Mouse (Mus musculus) neural tube, embryonic 15.5 days (tissue): ENCODE results near the gene Dock8. TPM values are rescaled to one million over a fixed set of nuclear protein-coding genes. Genes with fewer than 3 reads are reported as not detected.

Experiments used
- ATAC-seq: fragments of 200-750 bp; cut with Nextera tagmentation; 2 replicates; pipeline ENCODE4 v1.8.0; 2017; ENCODE audit warnings: mild to moderate bottlenecking, moderate TSS enrichment, moderate library complexity; ENCODE audit not compliant: low FRiP score
- H3K27ac ChIP-seq: fragments of 300-500 bp; sonication (generic); replicated peaks from 2 replicates; pipeline ENCODE4 v1.5.1; 2015; ENCODE audit warnings: mild to moderate bottlenecking, inconsistent platforms
- H3K27me3 ChIP-seq: fragments of 300-500 bp; sonication (generic); replicated peaks from 2 replicates; pipeline ENCODE4 v1.6.1; 2015; ENCODE audit warnings: inconsistent platforms
- H3K36me3 ChIP-seq: fragments of 300-500 bp; sonication (generic); 2 replicates; pipeline ENCODE4 v1.6.1; 2015; ENCODE audit warnings: inconsistent platforms
- H3K4me1 ChIP-seq: fragments of 300-500 bp; sonication (generic); 2 replicates; pipeline ENCODE4 v1.6.1; 2015; ENCODE audit warnings: inconsistent platforms
- H3K4me2 ChIP-seq: fragments of 300-500 bp; sonication (generic); 2 replicates; pipeline ENCODE4 v1.6.1; 2015; ENCODE audit warnings: inconsistent platforms, mild to moderate bottlenecking, moderate library complexity
- H3K4me3 ChIP-seq: fragments of 300-500 bp; sonication (generic); replicated peaks from 2 replicates; pipeline ENCODE4 v1.5.1; 2015; ENCODE audit warnings: mild to moderate bottlenecking, inconsistent platforms
- H3K9ac ChIP-seq: fragments of 300-500 bp; sonication (generic); replicated peaks from 2 replicates; pipeline ENCODE4 v1.6.1; 2015; ENCODE audit warnings: mild to moderate bottlenecking, inconsistent platforms
- H3K9me3 ChIP-seq: fragments of 300-500 bp; sonication (generic); replicated peaks from 2 replicates; pipeline ENCODE4 v1.6.1; 2016; ENCODE audit warnings: inconsistent platforms
- WGBS: fragments of 180-500 bp; shearing (Covaris S2); methylation state at CpG from one replicate; pipeline ENCODE4 v1.1.7; 2015; ENCODE audit warnings: mixed read lengths; 5-methylcytosine and 5-hydroxymethylcytosine counted together
- polyA plus RNA-seq: library from polyadenylated mRNA; unstranded; fragments of >200 nt; fragmentation: Nextera tagmentation; extraction: Ambion mirVana; gene quantifications from 2 replicates; pipeline ENCODE4 v1.2.1, GENCODE M21; 2015

Dock8 gene
- polyA plus RNA-seq, 1 experiment from 2014 or later = 1.2 TPM

- Histone ChIP-seq H3K36me3 (no peaks in the 10 kb centered on the region), H3K27me3 (no peaks in the 10 kb centered on the region), H3K9ac (no peak overlapping the region), H3K27ac (no peak overlapping the region), H3K4me1 (no peaks in the 10 kb centered on the region), H3K4me2 (no peak overlapping the region), H3K4me3 (no peak overlapping the region), H3K9me3 (no peaks in the 10 kb centered on the region)
- 71% methylated on average over 9 of the region's 9 CpGs for WGBS
- ATAC-seq = no peak
Observed at GRCm38 (mm10) chr19:25166412-25166811, 167.1 kb downstream of the Dock8 start.

GRCm38 (mm10) chr19:25171395-25171794 lies 172.1 kb downstream of the Dock8 start:
- Histone ChIP-seq H3K4me1 (no peaks in the 10 kb centered on the region), H3K9ac (no peak overlapping the region), H3K36me3 (no peaks in the 10 kb centered on the region), H3K4me2 (no peak overlapping the region), H3K27me3 (no peaks in the 10 kb centered on the region), H3K27ac (no peak overlapping the region), H3K4me3 (no peak overlapping the region), H3K9me3 (no peaks in the 10 kb centered on the region)
- ATAC-seq = no peak
- 65% methylated on average over 10 of the region's 10 CpGs for WGBS

- H3K4me2 ChIP-seq = no peak overlapping the region
- H3K4me3 ChIP-seq = no peak overlapping the region
- ATAC-seq = no peak
- no peak overlapping the region for H3K9ac ChIP-seq
- H3K27ac ChIP-seq = no peak overlapping the region
- no peaks in the 10 kb centered on the region for H3K4me1 ChIP-seq
- H3K27me3 ChIP-seq = no peaks in the 10 kb centered on the region
- H3K9me3 ChIP-seq = no peaks in the 10 kb centered on the region
- WGBS = 90% methylated on average over 11 of the region's 11 CpGs
- H3K36me3 ChIP-seq = no peaks in the 10 kb centered on the region
Observed at GRCm38 (mm10) chr19:25176746-25177145, 177.4 kb downstream of the Dock8 start.

- H3K4me2 ChIP-seq = no peak overlapping the region
- no peaks in the 10 kb centered on the region for H3K27me3 ChIP-seq
- WGBS = 88% methylated on average over 6 of the region's 6 CpGs
Observed at GRCm38 (mm10) chr19:25180024-25180423, 180.7 kb downstream of the Dock8 start.

GRCm38 (mm10) chr19:25180547-25180946 lies 181.2 kb downstream of the Dock8 start:
- Histone ChIP-seq H3K4me1 (no peaks in the 10 kb centered on the region), H3K27me3 (no peaks in the 10 kb centered on the region), H3K9ac (no peak overlapping the region), H3K4me3 (no peak overlapping the region), H3K36me3 (no peaks in the 10 kb centered on the region), H3K27ac (no peak overlapping the region), H3K4me2 (no peak overlapping the region), H3K9me3 (no peaks in the 10 kb centered on the region)
- no peak for ATAC-seq
- WGBS = 88% methylated on average over 6 of the region's 6 CpGs

More at GRCm38 (mm10) chr19:25180024-25180423, 180.7 kb downstream of the Dock8 start:
- Histone ChIP-seq H3K36me3 (no peaks in the 10 kb centered on the region), H3K4me1 (no peaks in the 10 kb centered on the region), H3K27ac (no peak overlapping the region), H3K9me3 (no peaks in the 10 kb centered on the region), H3K9ac (no peak overlapping the region), H3K4me3 (no peak overlapping the region)
- ATAC-seq = no peak

GRCm38 (mm10) chr19:25184076-25184475 lies 184.7 kb downstream of the Dock8 start:
- H3K9ac ChIP-seq = no peak overlapping the region
- ATAC-seq = no peak
- H3K4me1 ChIP-seq = no peaks in the 10 kb centered on the region
- no peak overlapping the region; the same call in 1 of the 2 replicates for H3K27ac ChIP-seq
- whole genome bisulfite sequencing = 50% methylated on average over 7 of the region's 7 CpGs
- no peaks in the 10 kb centered on the region for H3K36me3 ChIP-seq
- H3K9me3 ChIP-seq = no peaks in the 10 kb centered on the region
- no peak overlapping the region for H3K4me2 ChIP-seq
- no peak overlapping the region for H3K4me3 ChIP-seq
- H3K27me3 ChIP-seq = no peaks in the 10 kb centered on the region

GRCm38 (mm10) chr19:25186316-25186715 lies 187.0 kb downstream of the Dock8 start:
- Histone ChIP-seq H3K27me3 (no peaks in the 10 kb centered on the region), H3K9ac (no peak overlapping the region), H3K27ac (no peak overlapping the region), H3K4me1 (no peaks in the 10 kb centered on the region), H3K9me3 (no peaks in the 10 kb centered on the region), H3K4me2 (no peak overlapping the region), H3K36me3 (no peaks in the 10 kb centered on the region), H3K4me3 (no peak overlapping the region)
- 79% methylated on average over 5 of the region's 5 CpGs for WGBS
- ATAC-seq = no peak

- Histone ChIP-seq H3K4me2 (no peak overlapping the region), H3K9me3 (no peaks in the 10 kb centered on the region), H3K4me1 (no peaks in the 10 kb centered on the region), H3K9ac (no peak overlapping the region), H3K4me3 (no peak overlapping the region), H3K27ac (no peak overlapping the region), H3K27me3 (no peaks in the 10 kb centered on the region), H3K36me3 (no peaks in the 10 kb centered on the region)
- ATAC-seq = no peak
- WGBS = 73% methylated on average over 18 of the region's 18 CpGs
Observed at GRCm38 (mm10) chr19:25187681-25188080, 188.3 kb downstream of the Dock8 start.

- 97% methylated on average over 9 of the region's 9 CpGs for WGBS
Observed at GRCm38 (mm10) chr19:25193751-25194150, 194.4 kb downstream of the Dock8 start.

GRCm38 (mm10) chr19:25200081-25200860 lies 200.9 kb downstream of the Dock8 start:
- H3K9ac ChIP-seq = no peak overlapping the region
- H3K9me3 ChIP-seq = no peaks in the 10 kb centered on the region
- no peaks in the 10 kb centered on the region for H3K27me3 ChIP-seq
- peaks cover 6% of the 10 kb centered on the region; the same call in 1 of the 2 replicates for H3K4me1 ChIP-seq
- H3K4me2 ChIP-seq = no peak overlapping the region
- no peak for ATAC-seq
- 75% methylated on average over 13 of the region's 13 CpGs for WGBS
- H3K4me3 ChIP-seq = no peak overlapping the region
- H3K36me3 ChIP-seq = no peaks in the 10 kb centered on the region
- H3K27ac ChIP-seq = no peak overlapping the region

More at GRCm38 (mm10) chr19:25193751-25194150, 194.4 kb downstream of the Dock8 start:
- no peaks in the 10 kb centered on the region for H3K27me3 ChIP-seq
- H3K27ac ChIP-seq = no peak overlapping the region
- no peaks in the 10 kb centered on the region for H3K36me3 ChIP-seq
- no peak overlapping the region for H3K4me2 ChIP-seq
- H3K4me1 ChIP-seq = no peaks in the 10 kb centered on the region
- ATAC-seq = no peak
- no peaks in the 10 kb centered on the region for H3K9me3 ChIP-seq
- H3K4me3 ChIP-seq = no peak overlapping the region
- no peak overlapping the region for H3K9ac ChIP-seq

- H3K4me2 ChIP-seq = no peak overlapping the region
- H3K9ac ChIP-seq = no peak overlapping the region
- no peak overlapping the region for H3K4me3 ChIP-seq
- H3K27me3 ChIP-seq = peaks cover 7% of the 10 kb centered on the region; the same call in 1 of the 2 replicates
- H3K36me3 ChIP-seq = no peaks in the 10 kb centered on the region
- H3K27ac ChIP-seq = no peak overlapping the region
- no peaks in the 10 kb centered on the region for H3K9me3 ChIP-seq
- WGBS = 82% methylated on average over 12 of the region's 12 CpGs
- H3K4me1 ChIP-seq = peaks cover 13% of the 10 kb centered on the region
- ATAC-seq = no peak
Observed at GRCm38 (mm10) chr19:25203077-25203476, 203.7 kb downstream of the Dock8 start.

GRCm38 (mm10) chr19:25206969-25207368 lies 207.6 kb downstream of the Dock8 start:
- WGBS = 65% methylated on average over 12 of the region's 12 CpGs
- Histone ChIP-seq H3K9me3 (no peaks in the 10 kb centered on the region), H3K27me3 (peaks cover 9% of the 10 kb centered on the region; the same call in 1 of the 2 replicates), H3K4me3 (no peak overlapping the region), H3K27ac (no peak overlapping the region), H3K4me1 (peaks cover 12% of the 10 kb centered on the region), H3K36me3 (no peaks in the 10 kb centered on the region), H3K9ac (no peak overlapping the region), H3K4me2 (no peak overlapping the region)
- ATAC-seq = no peak
